Mouse (Mus musculus) hindbrain, postnatal 0 days (tissue): ENCODE data around the gene Grm2. TPM values are rescaled to one million over a fixed set of nuclear protein-coding genes. Genes with fewer than 3 reads are reported as not detected.
A peak's percentile ranks its signal among the peaks of the same experiment; 100 is the strongest.

ENCODE experiments used
- ATAC-seq: fragments of 200-750 bp; cut with Nextera tagmentation; 2 replicates; pipeline ENCODE4 v1.8.0; 2017; ENCODE audit warnings: mild to moderate bottlenecking, moderate TSS enrichment, moderate library complexity
- DNase-seq: peaks from one replicate; pipeline ENCODE4 v3.0.0-alpha.2; 2015; ENCODE audit warnings: low spot score
- H3K27ac ChIP-seq: fragments of 300-500 bp; sonication (generic); 2 replicates; pipeline ENCODE4 v1.5.1; 2014; ENCODE audit warnings: mild to moderate bottlenecking
- H3K27me3 ChIP-seq: fragments of 300-500 bp; sonication (generic); 2 replicates; pipeline ENCODE4 v1.6.1; 2014; ENCODE audit warnings: low read length, mixed read lengths; ENCODE audit not compliant: insufficient read depth
- H3K36me3 ChIP-seq: fragments of 300-500 bp; sonication (generic); 2 replicates; pipeline ENCODE4 v1.6.1; 2014; ENCODE audit warnings: low read length, mixed read lengths; ENCODE audit not compliant: insufficient read depth
- H3K4me1 ChIP-seq: fragments of 300-500 bp; sonication (generic); 2 replicates; pipeline ENCODE4 v1.6.1; 2014; ENCODE audit warnings: antibody characterized with exemption, low read length, mixed read lengths; ENCODE audit not compliant: insufficient read depth
- H3K4me2 ChIP-seq: fragments of 300-500 bp; sonication (generic); 2 replicates; pipeline ENCODE4 v1.6.1; 2014; ENCODE audit warnings: low read depth, mild to moderate bottlenecking, low read length, moderate library complexity, mixed read lengths
- H3K4me3 ChIP-seq: fragments of 300-500 bp; sonication (generic); 2 replicates; pipeline ENCODE4 v1.5.1; 2014; ENCODE audit warnings: low read length
- H3K9ac ChIP-seq: fragments of 300-500 bp; sonication (generic); replicated peaks from 2 replicates; pipeline ENCODE4 v1.6.1; 2014; ENCODE audit warnings: mild to moderate bottlenecking, low read length, moderate library complexity, mixed read lengths
- H3K9me3 ChIP-seq: fragments of 300-500 bp; sonication (generic); 2 replicates; pipeline ENCODE4 v1.6.1; 2016; ENCODE audit warnings: low read length, mixed read lengths
- CTCF ChIP-seq: IDR thresholded peaks from 2 replicates; pipeline ENCODE4 v1.5.1; 2016; ENCODE audit warnings: antibody characterized with exemption, control low read depth, low read depth
- WGBS: fragments of 180-500 bp; shearing (Covaris S2); extraction: QIAGEN DNeasy Blood & Tissue Kit; methylation state at CpG from one replicate; pipeline ENCODE4 v1.1.7; 2014; 5-methylcytosine and 5-hydroxymethylcytosine counted together
- polyA plus RNA-seq: library from polyadenylated mRNA; unstranded; fragments of >200 nt; fragmentation: Nextera tagmentation; extraction: Ambion mirVana; gene quantifications from 2 replicates; pipeline ENCODE4 v1.2.1, GENCODE M21; 2015
- total RNA-seq: library from RNA; depleted of rRNA; stranded (reverse); fragments of >200 nt; gene quantifications from 2 replicates; pipeline ENCODE4 v1.2.3, GENCODE M21; 2014

Gene Grm2
- total and polyA plus RNA-seq, 2 experiments from 2014 or later: 12.0 to 14.3 TPM

DNA sequence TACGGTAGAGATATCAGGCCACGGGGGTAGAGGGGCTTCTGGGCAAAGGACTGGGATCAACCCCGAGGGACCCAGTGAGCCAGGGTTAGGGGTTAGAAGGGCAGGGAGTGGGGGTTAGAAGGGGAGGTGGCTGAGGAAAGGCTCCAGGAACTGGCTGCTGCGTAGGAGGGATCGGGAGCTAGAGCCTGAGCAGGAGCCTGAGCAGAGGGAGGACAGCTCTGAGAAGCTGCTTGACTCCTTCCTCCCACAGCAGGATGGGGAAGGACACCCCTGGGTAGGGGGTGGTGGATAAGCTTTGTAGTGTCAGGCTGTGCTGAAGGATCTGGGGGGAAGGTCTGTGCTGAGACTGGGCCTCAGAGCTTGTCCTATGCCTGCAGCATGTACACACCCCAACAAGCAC lies 938 bp upstream of the Grm2 start:
- WGBS: 44% methylated on average over 5 of the region's 5 CpGs
- H3K4me1 ChIP-seq: peaks cover 3% of the 10 kb centered on the region; the same call in 1 of the 2 replicates
- H3K9ac ChIP-seq: no peak overlapping the region
- H3K9me3 ChIP-seq: no peaks in the 10 kb centered on the region
- DNase-seq: no peak
- 0 out of 2 replicates have a peak overlapping the region, but pooled peaks have one; percentile 36 for H3K27ac ChIP-seq
- no peak overlapping the region for H3K4me3 ChIP-seq
- ATAC-seq: no peak
- H3K36me3 ChIP-seq: peaks cover 27% of the 10 kb centered on the region
- H3K27me3 ChIP-seq: no peaks in the 10 kb centered on the region
- peak overlapping the region; percentile 76; the same call in 1 of the 2 replicates for H3K4me2 ChIP-seq
- no peak for TF ChIP-seq CTCF

DNA sequence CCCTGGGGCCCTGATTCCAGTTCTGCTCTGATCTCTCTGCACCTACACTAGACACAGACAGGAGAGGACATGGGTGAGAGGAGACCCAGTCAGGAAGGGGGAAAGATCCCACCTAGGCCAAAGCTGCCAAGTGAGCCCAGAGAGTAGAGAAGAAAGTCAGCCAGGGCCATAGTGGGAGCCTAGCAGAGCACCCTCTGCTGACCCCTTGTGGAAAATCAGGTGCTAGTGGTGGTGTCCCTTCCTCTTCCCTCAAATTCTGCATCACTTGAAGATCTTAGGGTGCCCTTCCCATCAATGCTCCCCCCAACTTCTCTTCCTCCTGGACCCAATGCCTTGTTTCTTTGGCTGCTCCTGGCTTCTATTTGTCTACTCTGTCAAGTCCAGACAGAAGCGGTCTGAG lies 3.2 kb downstream of the Grm2 start:
- Histone ChIP-seq H3K27me3 (no peaks in the 10 kb centered on the region), H3K9ac (no peak overlapping the region), H3K4me3 (no peak overlapping the region), H3K9me3 (no peaks in the 10 kb centered on the region), H3K36me3 (no peaks in the 10 kb centered on the region), H3K4me1 (peaks cover 3% of the 10 kb centered on the region; the same call in 1 of the 2 replicates), H3K4me2 (no peak overlapping the region), H3K27ac (no peak overlapping the region)
- peak; percentile 45 for DNase-seq
- no peak for ATAC-seq
- WGBS: 68% methylated on average over 1 of the region's 1 CpGs
- TF ChIP-seq CTCF: peak; percentile 72

DNA sequence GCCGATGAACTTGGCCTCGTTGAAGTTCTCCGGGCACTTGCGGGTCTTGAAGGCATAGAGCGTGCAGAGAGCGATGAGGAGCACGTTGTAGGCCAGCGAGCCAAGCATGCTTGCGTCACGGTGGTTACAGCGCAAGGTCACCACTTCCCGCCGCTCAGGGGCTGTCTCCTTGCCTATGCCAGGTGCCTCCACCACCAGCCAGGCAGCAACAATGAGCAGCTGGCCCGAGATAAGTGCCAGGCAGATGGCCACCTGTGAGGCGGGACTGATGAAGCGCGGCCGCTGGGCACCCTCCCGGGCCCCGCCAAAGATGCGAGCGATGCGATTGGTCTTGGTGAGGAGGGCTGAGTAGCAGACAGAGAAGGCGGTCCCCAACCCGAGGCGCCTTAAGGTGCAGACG lies 8.7 kb downstream of the Grm2 start:
- no peak overlapping the region for H3K4me3 ChIP-seq
- H3K9me3 ChIP-seq: no peaks in the 10 kb centered on the region
- no peak overlapping the region for H3K9ac ChIP-seq
- no peaks in the 10 kb centered on the region for H3K36me3 ChIP-seq
- H3K4me1 ChIP-seq: no peaks in the 10 kb centered on the region
- H3K27me3 ChIP-seq: no peaks in the 10 kb centered on the region
- H3K4me2 ChIP-seq: no peak overlapping the region
- H3K27ac ChIP-seq: no peak overlapping the region
- ATAC-seq (no peak), DNase-seq (no peak)
- no peak for TF ChIP-seq CTCF
- WGBS: 78% methylated on average over 27 of the region's 27 CpGs

DNA sequence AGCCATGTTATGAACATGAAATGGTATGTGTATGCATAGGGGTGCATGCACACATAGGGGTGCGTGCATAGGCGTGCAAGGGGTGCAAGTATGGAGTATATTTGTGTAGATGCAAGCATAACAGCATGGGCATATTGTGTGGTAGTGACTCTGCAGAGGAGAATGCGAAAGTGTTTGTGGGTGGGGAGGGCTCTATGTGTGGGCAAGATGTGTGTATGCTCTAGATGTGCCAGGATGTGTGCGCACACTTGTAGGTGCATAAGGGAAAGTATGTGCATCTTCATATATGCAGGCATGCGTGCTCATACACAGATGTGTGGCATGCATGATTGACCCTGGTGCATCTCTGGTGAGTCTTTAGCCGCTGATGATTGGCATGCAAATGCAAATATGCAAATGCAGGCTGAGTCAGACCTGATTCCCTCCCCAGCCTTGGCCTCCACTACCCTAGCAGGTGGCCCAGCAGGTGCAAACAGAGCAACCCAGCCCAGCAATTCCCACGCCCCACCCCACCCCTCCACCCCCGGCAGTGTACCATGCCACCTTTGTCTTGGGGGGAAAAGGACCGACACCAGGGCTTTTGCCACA lies 10.1 kb downstream of the Grm2 start:
- ATAC-seq (no peak), DNase-seq (no peak)
- H3K9me3 ChIP-seq: no peaks in the 10 kb centered on the region
- no peak overlapping the region for H3K4me2 ChIP-seq
- H3K27ac ChIP-seq: no peak overlapping the region
- H3K9ac ChIP-seq: no peak overlapping the region
- H3K4me1 ChIP-seq: no peaks in the 10 kb centered on the region
- no peaks in the 10 kb centered on the region for H3K27me3 ChIP-seq
- H3K36me3 ChIP-seq: no peaks in the 10 kb centered on the region
- TF ChIP-seq CTCF: no peak
- 73% methylated on average over 9 of the region's 9 CpGs for WGBS
- H3K4me3 ChIP-seq: no peak overlapping the region

DNA sequence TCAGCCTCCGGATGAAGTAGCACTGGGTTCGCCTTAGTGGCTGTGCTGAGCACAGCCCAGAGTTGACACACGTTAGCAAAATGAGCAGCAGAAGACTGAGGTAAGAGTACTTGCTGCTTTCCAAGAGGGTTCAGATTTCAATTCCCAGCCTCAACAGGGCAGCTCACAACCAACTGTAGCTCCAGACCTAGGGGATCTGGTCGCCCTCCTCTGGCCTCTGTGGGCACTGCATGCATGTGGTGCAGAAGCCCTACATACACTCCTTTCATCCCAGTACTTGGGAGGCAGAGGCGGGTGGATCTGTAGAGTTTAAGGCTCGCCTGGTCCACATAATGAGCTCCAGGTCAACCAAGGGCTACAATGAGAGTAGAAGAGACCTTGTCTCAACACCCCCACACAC lies 12.1 kb downstream of the Grm2 start:
- no peak overlapping the region for H3K4me3 ChIP-seq
- H3K9me3 ChIP-seq: no peaks in the 10 kb centered on the region
- DNase-seq: no peak
- no peaks in the 10 kb centered on the region for H3K27me3 ChIP-seq
- WGBS: 76% methylated on average over 6 of the region's 6 CpGs
- no peaks in the 10 kb centered on the region for H3K36me3 ChIP-seq
- ATAC-seq: no peak
- no peaks in the 10 kb centered on the region for H3K4me1 ChIP-seq
- no peak overlapping the region for H3K4me2 ChIP-seq
- no peak overlapping the region for H3K9ac ChIP-seq
- no peak overlapping the region for H3K27ac ChIP-seq
- peak; percentile 41 for TF ChIP-seq CTCF

DNA sequence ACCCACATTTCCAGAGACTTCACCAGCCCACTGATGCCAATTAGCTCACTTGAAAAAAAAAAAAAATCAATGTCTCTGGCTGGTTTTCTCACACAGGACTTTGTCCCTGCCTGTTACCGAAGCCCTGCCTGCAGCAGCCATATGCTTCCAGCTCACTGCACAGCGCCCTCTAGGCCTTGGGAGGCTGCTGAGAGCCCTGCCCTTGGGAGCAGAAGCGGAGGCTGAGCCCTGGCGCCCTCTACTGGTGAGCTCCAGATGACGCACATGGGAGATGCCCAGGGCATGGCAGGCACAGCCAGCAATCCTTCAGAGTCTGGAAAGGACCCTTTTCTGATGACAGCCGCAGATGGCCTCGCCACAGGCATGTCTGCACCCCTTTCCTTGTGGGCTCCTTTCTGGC lies 12.8 kb downstream of the Grm2 start:
- peak; percentile 93 for TF ChIP-seq CTCF
- ATAC-seq (peak; percentile 75), DNase-seq (peak; percentile 83)
- no peaks in the 10 kb centered on the region for H3K4me1 ChIP-seq
- 26% methylated on average over 7 of the region's 7 CpGs for WGBS
- H3K4me3 ChIP-seq: no peak overlapping the region
- H3K4me2 ChIP-seq: no peak overlapping the region
- H3K36me3 ChIP-seq: no peaks in the 10 kb centered on the region
- no peak overlapping the region for H3K27ac ChIP-seq
- H3K27me3 ChIP-seq: no peaks in the 10 kb centered on the region
- H3K9ac ChIP-seq: no peak overlapping the region
- no peaks in the 10 kb centered on the region for H3K9me3 ChIP-seq

DNA sequence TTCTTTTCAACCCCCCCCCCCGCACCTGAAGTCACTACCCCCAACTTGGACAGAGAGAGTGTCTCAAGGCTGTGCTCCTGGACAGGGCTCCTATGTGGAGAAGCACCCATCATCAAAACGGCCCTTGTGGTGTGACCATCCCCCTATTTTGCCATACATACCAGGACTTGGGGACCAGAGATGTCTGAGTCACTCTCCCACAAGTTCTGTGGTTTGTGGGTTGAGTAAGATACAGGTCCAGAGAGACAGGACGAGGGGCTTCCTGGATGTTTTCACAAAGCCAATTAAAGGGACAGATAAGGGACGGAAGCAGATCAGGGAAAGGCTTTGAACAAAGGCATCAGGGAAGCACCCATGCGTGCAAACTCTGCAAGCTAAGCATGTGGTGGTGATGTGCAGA lies 14.5 kb downstream of the Grm2 start:
- Histone ChIP-seq H3K9me3 (no peaks in the 10 kb centered on the region), H3K4me3 (no peak overlapping the region), H3K27ac (no peak overlapping the region), H3K4me2 (no peak overlapping the region), H3K27me3 (no peaks in the 10 kb centered on the region), H3K9ac (no peak overlapping the region), H3K4me1 (no peaks in the 10 kb centered on the region), H3K36me3 (no peaks in the 10 kb centered on the region)
- no peak for TF ChIP-seq CTCF
- 53% methylated on average over 5 of the region's 5 CpGs for WGBS
- no peak for ATAC-seq
- DNase-seq: no peak
